9 mouse cellular contexts compared by ENCODE assay signal in the genomic region with DNA sequence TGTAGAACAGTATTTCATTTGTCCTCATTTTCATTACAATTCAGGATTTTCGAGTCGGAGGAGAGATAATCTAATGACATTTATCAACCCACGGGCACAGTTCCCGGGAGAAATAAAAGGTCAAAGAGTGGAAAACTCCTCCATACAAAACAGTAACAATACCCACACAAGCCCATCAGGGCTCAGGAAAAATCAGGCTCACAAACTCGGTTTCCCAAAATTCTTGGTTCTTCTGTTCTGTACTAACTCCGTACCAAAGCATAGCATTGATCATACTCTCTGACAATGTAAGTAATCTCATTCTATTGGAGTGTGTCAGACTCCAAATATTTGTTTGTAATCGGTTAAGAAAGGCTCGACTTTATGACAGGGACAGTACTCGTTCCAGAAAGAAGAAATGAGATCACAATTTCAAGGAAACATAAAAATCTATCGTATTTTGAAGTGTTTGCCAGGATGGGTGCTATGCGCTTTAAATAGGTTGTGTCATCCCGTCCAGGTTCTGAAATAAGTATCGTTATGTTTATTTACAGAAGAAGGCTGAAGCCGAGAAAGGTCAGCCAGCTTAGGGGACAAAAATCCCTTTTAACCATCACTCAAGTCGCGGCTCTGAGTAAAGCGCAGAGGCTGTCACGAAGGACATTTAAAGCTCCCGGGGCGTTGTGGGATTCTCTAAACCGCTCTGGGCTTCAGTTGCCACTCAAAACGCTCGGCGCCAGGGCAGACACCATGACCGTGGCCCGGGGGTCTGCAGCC. TPM values are rescaled to one million over a fixed set of nuclear protein-coding genes. Genes with fewer than 3 reads are reported as not detected.
A peak's percentile ranks its signal among the peaks of the same experiment; 100 is the strongest.
DNase-seq lines count a peak whose midpoint lies in the region; ATAC-seq and TF ChIP-seq lines count a peak whose summit lies in the region.
"Had no signal": no experiment of that assay in that cellular context is flagged by ENCODE, and none has a peak within 500 bp of the region (broad histone marks: within the 10 kb centered on the region; RNA-seq: fewer than 3 reads in every experiment).

No protein-coding gene starts in this region.

- no peaks in the 10 kb centered on the region for H3K36me3 ChIP-seq in kidney, embryonic 16.5 days (ENCODE audit: insufficient read depth, low read length)
- H3K36me3 ChIP-seq in hindbrain, embryonic 13.5 days = no peaks in the 10 kb centered on the region
- H3K36me3 ChIP-seq in midbrain, embryonic 14.5 days (ENCODE audit: control insufficient read depth, insufficient read depth, low read length) = no peaks in the 10 kb centered on the region

- peaks cover 23% of the 10 kb centered on the region for H3K4me1 ChIP-seq in kidney, embryonic 16.5 days (ENCODE audit: insufficient read depth, low read length)
- H3K4me1 ChIP-seq in cortical plate, adult 2 months (ENCODE audit: control insufficient read depth, insufficient read depth, low read length) = no peaks in the 10 kb centered on the region
- peaks cover 19% of the 10 kb centered on the region for H3K4me1 ChIP-seq in hindbrain, embryonic 13.5 days (replicated peaks)
- H3K4me1 ChIP-seq in midbrain, embryonic 14.5 days (ENCODE audit: control insufficient read depth, insufficient read depth, low read length) = peaks cover 4% of the 10 kb centered on the region; the same call in 1 of the 2 replicates

- peak overlapping the region; percentile 80 for H3K4me2 ChIP-seq in kidney, embryonic 16.5 days (replicated peaks; ENCODE audit: low read depth, low read length)
- peak overlapping the region; percentile 88 for H3K4me2 ChIP-seq in hindbrain, embryonic 13.5 days
- H3K4me2 ChIP-seq in midbrain, embryonic 14.5 days (ENCODE audit: low read length) = peak overlapping the region; percentile 62

- no peak for TF ChIP-seq POLR2A in cortical plate, adult 2 months (IDR thresholded peaks at IDR 0.05; ENCODE audit: extremely low read depth, insufficient read depth, low read length)

- H3K27me3 ChIP-seq in kidney, embryonic 16.5 days (ENCODE audit: insufficient read depth, low read length) = no peaks in the 10 kb centered on the region
- H3K27me3 ChIP-seq in hindbrain, embryonic 13.5 days = 0 out of 2 replicates have a peak, but pooled peaks cover 3% of the 10 kb centered on the region
- H3K27me3 ChIP-seq in midbrain, embryonic 14.5 days (ENCODE audit: control insufficient read depth, insufficient read depth, low read length) = no peaks in the 10 kb centered on the region

- H3K9me3 ChIP-seq in kidney, embryonic 16.5 days (ENCODE audit: low read length) = peaks cover 5% of the 10 kb centered on the region
- H3K9me3 ChIP-seq in hindbrain, embryonic 13.5 days = no peaks in the 10 kb centered on the region
- no peaks in the 10 kb centered on the region for H3K9me3 ChIP-seq in midbrain, embryonic 14.5 days (ENCODE audit: control insufficient read depth, low read length)

- peak overlapping the region; percentile 68 for H3K27ac ChIP-seq in kidney, embryonic 16.5 days (ENCODE audit: low read length)
- no peak overlapping the region for H3K27ac ChIP-seq in cortical plate, adult 2 months (ENCODE audit: insufficient read depth, low read length)
- H3K27ac ChIP-seq in hindbrain, embryonic 13.5 days = peak overlapping the region; percentile 67
- peak overlapping the region; percentile 49 for H3K27ac ChIP-seq in midbrain, embryonic 14.5 days (replicated peaks; ENCODE audit: low read depth, low read length)

- peak overlapping the region; percentile 88 for H3K9ac ChIP-seq in kidney, embryonic 16.5 days (replicated peaks; ENCODE audit: low read length)
- H3K9ac ChIP-seq in hindbrain, embryonic 13.5 days = peak overlapping the region; percentile 84
- H3K9ac ChIP-seq in midbrain, embryonic 14.5 days (replicated peaks; ENCODE audit: low read length) = peak overlapping the region; percentile 59

- ATAC-seq in kidney, embryonic 16.5 days (ENCODE audit: low FRiP score, low TSS enrichment) = no peak
- no peak for ATAC-seq in hindbrain, embryonic 13.5 days (ENCODE audit: low FRiP score)
- ATAC-seq in midbrain, embryonic 14.5 days (ENCODE audit: low FRiP score, low TSS enrichment) = no peak

- DNase-seq in kidney, adult 11 months = no peak
- DNase-seq in midbrain, embryonic 14.5 days = peak; percentile 13
- no peak for DNase-seq in layer of hippocampus, adult 11-12 months (ENCODE audit: low spot score)
- no peak for DNase-seq in left cerebral cortex, adult 18-20 months (ENCODE audit: low spot score in 2 of 2)
- no peak for DNase-seq in left cerebral cortex, adult 11 months (ENCODE audit: low spot score)

- H3K4me3 ChIP-seq in kidney, embryonic 16.5 days (ENCODE audit: low read length) = peak overlapping the region; percentile 93
- H3K4me3 ChIP-seq in cortical plate, adult 2 months (ENCODE audit: insufficient read depth, low read length) = peak overlapping the region; percentile 62
- H3K4me3 ChIP-seq in hindbrain, embryonic 13.5 days = peak overlapping the region; percentile 90
- H3K4me3 ChIP-seq in midbrain, embryonic 14.5 days (replicated peaks; ENCODE audit: low read depth, low read length) = peak overlapping the region; percentile 78

- WGBS in kidney, embryonic 16.5 days = 2% methylated on average over 26 of the region's 26 CpGs
- 5% methylated on average over 26 of the region's 26 CpGs for WGBS in hindbrain, embryonic 13.5 days
- 3% methylated on average over 26 of the region's 26 CpGs for WGBS in midbrain, embryonic 14.5 days

- TF ChIP-seq CTCF in cortical plate, adult 2 months (IDR thresholded peaks at IDR 0.05; ENCODE audit: extremely low read depth, insufficient read depth, low read length) = no peak

RNA-seq across cellular contexts. Expression of a gene that starts 0.7 kb away (rescaled TPM):
- polyA plus RNA-seq in kidney, embryonic 16.5 days (2015; fragmentation: Nextera tagmentation; extraction: Ambion mirVana) = 28.0 and 31.1 TPM in 2 replicates
- 2.7 and 3.0 TPM in 2 replicates for polyA plus RNA-seq in cortical plate, adult 2 months (2012; rRNA removed)
- 6.3 and 7.6 TPM in 2 replicates for polyA plus RNA-seq in hindbrain, embryonic 13.5 days (2015; fragmentation: Nextera tagmentation; extraction: Ambion mirVana)
- polyA plus RNA-seq in midbrain, embryonic 14.5 days (2014; fragmentation: Nextera tagmentation; extraction: Ambion mirVana) = 4.7 and 8.5 TPM in 2 replicates
- total RNA-seq in left cerebral cortex, adult 18-20 months (2021) = 1 to 10 TPM; 3.2 to 3.8 TPM

RNA-seq across cellular contexts. Expression of a gene that starts 28.6 kb away (rescaled TPM):
- polyA plus RNA-seq in kidney, embryonic 16.5 days (2015; fragmentation: Nextera tagmentation; extraction: Ambion mirVana) = 6.2 and 6.5 TPM in 2 replicates
- polyA plus RNA-seq in cortical plate, adult 2 months (2012; rRNA removed) = 9.3 and 10.5 TPM in 2 replicates
- 25.6 and 27.8 TPM in 2 replicates for polyA plus RNA-seq in hindbrain, embryonic 13.5 days (2015; fragmentation: Nextera tagmentation; extraction: Ambion mirVana)
- 30.6 and 32.7 TPM in 2 replicates for polyA plus RNA-seq in midbrain, embryonic 14.5 days (2014; fragmentation: Nextera tagmentation; extraction: Ambion mirVana)
- 10 to 100 TPM; 14.0 to 15.7 TPM for total RNA-seq in left cerebral cortex, adult 18-20 months (2021)

RNA-seq across cellular contexts. Expression of a gene that starts 46.8 kb away (rescaled TPM):
- 3.7 and 4.7 TPM in 2 replicates for polyA plus RNA-seq in kidney, embryonic 16.5 days (2015; fragmentation: Nextera tagmentation; extraction: Ambion mirVana)
- polyA plus RNA-seq in cortical plate, adult 2 months (2012; rRNA removed) = 5.8 and 6.2 TPM in 2 replicates
- 8.4 and 10.4 TPM in 2 replicates for polyA plus RNA-seq in hindbrain, embryonic 13.5 days (2015; fragmentation: Nextera tagmentation; extraction: Ambion mirVana)
- polyA plus RNA-seq in midbrain, embryonic 14.5 days (2014; fragmentation: Nextera tagmentation; extraction: Ambion mirVana) = 5.6 and 7.3 TPM in 2 replicates
- total RNA-seq in left cerebral cortex, adult 18-20 months (2021) = 1 to 10 TPM; 7.1 to 7.4 TPM

RNA-seq across cellular contexts. Expression of a gene that starts 57.7 kb away (rescaled TPM):
- 6.2 and 6.4 TPM in 2 replicates for polyA plus RNA-seq in kidney, embryonic 16.5 days (2015; fragmentation: Nextera tagmentation; extraction: Ambion mirVana)
- polyA plus RNA-seq in cortical plate, adult 2 months (2012; rRNA removed) = 20.3 and 29.9 TPM in 2 replicates
- 22.3 and 25.6 TPM in 2 replicates for polyA plus RNA-seq in hindbrain, embryonic 13.5 days (2015; fragmentation: Nextera tagmentation; extraction: Ambion mirVana)
- 20.6 and 27.9 TPM in 2 replicates for polyA plus RNA-seq in midbrain, embryonic 14.5 days (2014; fragmentation: Nextera tagmentation; extraction: Ambion mirVana)
- 10 to 100 TPM; 48.6 to 56.6 TPM for total RNA-seq in left cerebral cortex, adult 18-20 months (2021)
- total RNA-seq: neutrophil, adult 5-6 weeks had no signal
